Mouse (Mus musculus) ES-E14 (cell line): ENCODE measurements around the gene Srxn1. TPM values are rescaled to one million over a fixed set of nuclear protein-coding genes. Genes with fewer than 3 reads are reported as not detected.

Source experiments
- DNase-seq: peaks from one replicate; pipeline ENCODE4 v3.0.0-alpha.2; 2013; ENCODE audit warnings: low read depth, low spot score
- H3K27ac ChIP-seq: 2 replicates; pipeline ENCODE4 v1.5.1; 2012; ENCODE audit warnings: low read depth, mild to moderate bottlenecking, low read length, moderate library complexity, mixed read lengths; ENCODE audit not compliant: poor library complexity, insufficient read depth, severe bottlenecking
- H3K36me3 ChIP-seq: 2 replicates; pipeline ENCODE4 v1.6.1; 2012; ENCODE audit warnings: mild to moderate bottlenecking, low read length, moderate library complexity, mixed read lengths; ENCODE audit not compliant: control insufficient read depth, poor library complexity, insufficient read depth, severe bottlenecking
- H3K4me1 ChIP-seq, 2 experiments: fragments of 150-350 bp in 1 of 2; sonication (generic) in 1 of 2; 2 replicates each; pipeline ENCODE4 v1.6.1; 2012; ENCODE audit warnings: low read length in 2 of 2, mild to moderate bottlenecking in 1 of 2, mixed read lengths in 1 of 2; ENCODE audit not compliant: control insufficient read depth in 2 of 2, insufficient read depth in 2 of 2, poor library complexity in 1 of 2
- H3K4me3 ChIP-seq, 2 experiments: fragments of 150-350 bp in 1 of 2; sonication (generic) in 1 of 2; 2 replicates each; pipeline ENCODE4 v1.5.1; 2012; ENCODE audit warnings: low read length in 2 of 2, low read depth in 1 of 2, mild to moderate bottlenecking in 1 of 2, mixed read lengths in 1 of 2; ENCODE audit not compliant: insufficient read depth in 1 of 2, poor library complexity in 1 of 2, severe bottlenecking in 1 of 2
- H3K9ac ChIP-seq: 2 replicates; pipeline ENCODE4 v1.6.1; 2012; ENCODE audit warnings: low read depth, mild to moderate bottlenecking, low read length, mixed read lengths; ENCODE audit not compliant: poor library complexity, insufficient read depth, severe bottlenecking
- H3K9me3 ChIP-seq: fragments of 150-350 bp; sonication (generic); 2 replicates; pipeline ENCODE4 v1.6.1; 2012; ENCODE audit warnings: low read depth, mild to moderate bottlenecking, low read length; ENCODE audit not compliant: control insufficient read depth, insufficient read depth
- CHD2 ChIP-seq: IDR thresholded peaks from 2 replicates; pipeline ENCODE4 v1.6.1; 2014; ENCODE audit warnings: mild to moderate bottlenecking, low read depth, low read length, inconsistent platforms
- HCFC1 ChIP-seq: IDR thresholded peaks from 2 replicates; pipeline ENCODE4 v1.6.1; 2012; ENCODE audit warnings: low read length, inconsistent platforms, borderline replicate concordance; ENCODE audit not compliant: insufficient read depth
- MAFK ChIP-seq: IDR thresholded peaks from 2 replicates; pipeline ENCODE4 v1.6.1; 2014; ENCODE audit warnings: mild to moderate bottlenecking, low read depth, low read length, inconsistent platforms; ENCODE audit not compliant: insufficient read depth
- ZC3H11A ChIP-seq: IDR thresholded peaks from 2 replicates; pipeline ENCODE4 v1.6.1; 2012; ENCODE audit warnings: low read depth, mild to moderate bottlenecking, inconsistent platforms, low read length, borderline replicate concordance
- ZNF384 ChIP-seq: IDR thresholded peaks from 2 replicates; pipeline ENCODE4 v1.6.1; 2012; ENCODE audit warnings: low read depth, low read length, inconsistent platforms
- in situ Hi-C, 2 experiments: fragments of 600-800 bp; cut with MboI; formaldehyde crosslinking; loops; one replicate each; pipeline ENCODE4 v1.15.1; 2025; ENCODE audit warnings: low sequenced_read_pairs in 2 of 2, inconsistent platforms in 1 of 2; ENCODE audit not compliant: unreplicated experiment in 2 of 2
- total RNA-seq: library from RNA; depleted of rRNA; stranded (reverse); fragments of 300-350 nt; gene quantifications from 2 replicates; pipeline ENCODE4 v1.2.3, GENCODE M21; 2012

Srxn1 gene
- total RNA-seq, 1 experiment, result 18.3 TPM

GRCm38 (mm10) chr2:152132016-152132415 is 26.7 kb downstream of the Srxn1 start:
- H3K9me3 ChIP-seq, result no peaks in the 10 kb centered on the region
- H3K27ac ChIP-seq, result no peak overlapping the region
- H3K4me1 ChIP-seq, result peaks cover 2 to 7% of the 10 kb centered on the region in 2 experiments; a peak in 2 of 4 replicates
- no peak overlapping the region for H3K9ac ChIP-seq
- no peaks in the 10 kb centered on the region for H3K36me3 ChIP-seq
- TF ChIP-seq CHD2 (no peak), ZNF384 (no peak), ZC3H11A (no peak), HCFC1 (no peak), MAFK (no peak)
- H3K4me3 ChIP-seq, result no peak overlapping the region
- in situ Hi-C loops, result no loop called here
- no peak for DNase-seq

- H3K27ac ChIP-seq, result no peak overlapping the region
- peaks cover 2 to 7% of the 10 kb centered on the region in 2 experiments; a peak in 2 of 4 replicates for H3K4me1 ChIP-seq
- no peak overlapping the region for H3K9ac ChIP-seq
- no peak for TF ChIP-seq CHD2
- TF ChIP-seq MAFK, result no peak
- TF ChIP-seq ZC3H11A, result no peak
- no peak for TF ChIP-seq ZNF384
- no peak for TF ChIP-seq HCFC1
- H3K9me3 ChIP-seq, result no peaks in the 10 kb centered on the region
- H3K36me3 ChIP-seq, result no peaks in the 10 kb centered on the region
- in situ Hi-C loops, result no loop called here
- no peak overlapping the region for H3K4me3 ChIP-seq
- DNase-seq, result no peak
These were observed 27.4 kb downstream of the Srxn1 start for GRCm38 (mm10) chr2:152132691-152133090.

- no peaks in the 10 kb centered on the region for H3K9me3 ChIP-seq
- DNase-seq, result no peak
- H3K27ac ChIP-seq, result no peak overlapping the region
- no peak for TF ChIP-seq MAFK
- TF ChIP-seq ZNF384, result no peak
- no peak for TF ChIP-seq HCFC1
- no peaks in the 10 kb centered on the region for H3K36me3 ChIP-seq
- in situ Hi-C loops, result no loop called here
- peaks cover 3 to 12% of the 10 kb centered on the region in 2 experiments; a peak in 3 of 4 replicates for H3K4me1 ChIP-seq
- no peak overlapping the region for H3K4me3 ChIP-seq
- no peak overlapping the region for H3K9ac ChIP-seq
These were observed 34.1 kb downstream of the Srxn1 start for GRCm38 (mm10) chr2:152139191-152139987.

- Histone ChIP-seq H3K9ac (no peak overlapping the region), H3K4me3 (no peak overlapping the region), H3K9me3 (no peaks in the 10 kb centered on the region), H3K27ac (no peak overlapping the region), H3K4me1 (peaks cover 6 to 16% of the 10 kb centered on the region in 2 experiments; a peak in 3 of 4 replicates), H3K36me3 (peaks cover 5% of the 10 kb centered on the region)
- in situ Hi-C loops, result no loop called here
- TF ChIP-seq ZC3H11A (no peak), HCFC1 (no peak), ZNF384 (no peak), CHD2 (no peak), MAFK (no peak)
- no peak for DNase-seq
These were observed 35.6 kb downstream of the Srxn1 start for GRCm38 (mm10) chr2:152140941-152141340.

- Histone ChIP-seq H3K27ac (no peak overlapping the region), H3K4me3 (peak overlapping the region in 1 of 2 experiments; percentile 67; a peak in 1 of 4 replicates), H3K9ac (no peak overlapping the region), H3K36me3 (peaks cover 10% of the 10 kb centered on the region), H3K4me1 (peaks cover 6 to 16% of the 10 kb centered on the region in 2 experiments; a peak in 3 of 4 replicates), H3K9me3 (no peaks in the 10 kb centered on the region)
- in situ Hi-C loops, result no loop called here
- TF ChIP-seq MAFK (no peak), ZNF384 (no peak), CHD2 (no peak)
- no peak for DNase-seq
These were observed 36.2 kb downstream of the Srxn1 start for GRCm38 (mm10) chr2:152141491-152141890.
